Mouse (Mus musculus) mammary gland, adult 2 months (tissue): ENCODE results near the gene Amigo2. TPM values are rescaled to one million over a fixed set of nuclear protein-coding genes. Genes with fewer than 3 reads are reported as not detected.

ENCODE experiments used
- polyA plus RNA-seq: library from polyadenylated mRNA; depleted of rRNA; stranded (reverse); fragments of >200 nt; gene quantifications from 2 replicates; pipeline ENCODE4 v1.2.3, GENCODE M21; 2012; ENCODE audit warnings: low replicate concordance; rRNA removed

Gene Amigo2
- 1.5 TPM in 2 replicates for polyA plus RNA-seq

GRCm38 (mm10) chr15:97246911-97247790 lies at the start of gene Amigo2, which contains the start of gene Pced1b:
Gene Amigo2, minus strand, starts transcription at chr15:97247287.
Gene Pced1b, plus strand, starts transcription at chr15:97247107.

Other genes starting within 250 kb of the Amigo2 start
- gene Slc38a4, start 191.3 kb downstream of the Amigo2 start, polyA plus RNA-seq: 5.0 and 20.4 TPM in 2 replicates
- 29.6 and 44.3 TPM in 2 replicates for gene Pced1b, start 180 bp downstream of the Amigo2 start, polyA plus RNA-seq